Mouse (Mus musculus): ENCODE measurements around the gene Papln. TPM values are rescaled to one million over a fixed set of nuclear protein-coding genes. Genes with fewer than 3 reads are reported as not detected.

The Papln gene
- polyA plus RNA-seq (2015; fragmentation: Nextera tagmentation; extraction: Ambion mirVana) = 3.6 and 3.7 TPM in 2 replicates

GRCm38 (mm10) chr12:83763311-83764043, at the start of gene Papln:
Gene Papln, plus strand, starts transcription at chr12:83763634.
- no peak for TF ChIP-seq CTCF (IDR thresholded peaks at IDR 0.05; ENCODE audit: low read depth)
- peak within 1 kb of the TSS; percentile 50 for H3K9ac ChIP-seq (ENCODE audit: low read depth, low read length)
- 8% methylated on average over 31 of the region's 31 CpGs for WGBS
- peak within 1 kb of the TSS; percentile 24 for H3K4me3 ChIP-seq (replicated peaks; ENCODE audit: low read depth, low read length)
- peak within 1 kb of the TSS; percentile 64 for H3K27ac ChIP-seq
- H3K4me2 ChIP-seq (ENCODE audit: low read length) = peak within 1 kb of the TSS; percentile 66
- peak; percentile 35; the same call in 1 of the 2 replicates for ATAC-seq (replicated peaks; ENCODE audit: low FRiP score, low read depth)
- DNase-seq (ENCODE audit: low spot score) = peak; percentile 22
- peaks cover 22% of the 10 kb centered on the region for H3K4me1 ChIP-seq (replicated peaks; ENCODE audit: insufficient read depth, low read length)
- no peaks in the 10 kb centered on the region for H3K9me3 ChIP-seq (replicated peaks; ENCODE audit: low read length)
- no peaks in the 10 kb centered on the region for H3K27me3 ChIP-seq (ENCODE audit: insufficient read depth, low read length)
- no peaks in the 10 kb centered on the region for H3K36me3 ChIP-seq (ENCODE audit: insufficient read depth, low read length)

GRCm38 (mm10) chr12:83713749-83714148, 49.7 kb upstream of the Papln start:
- TF ChIP-seq CTCF (IDR thresholded peaks at IDR 0.05; ENCODE audit: low read depth) = peak; percentile 93
- no peak overlapping the region for H3K4me3 ChIP-seq (replicated peaks; ENCODE audit: low read depth, low read length)
- no peaks in the 10 kb centered on the region for H3K9me3 ChIP-seq (replicated peaks; ENCODE audit: low read length)
- H3K9ac ChIP-seq (ENCODE audit: low read depth, low read length) = no peak overlapping the region
- WGBS = 43% methylated on average over 2 of the region's 2 CpGs
- no peaks in the 10 kb centered on the region for H3K4me1 ChIP-seq (replicated peaks; ENCODE audit: insufficient read depth, low read length)
- no peaks in the 10 kb centered on the region for H3K27me3 ChIP-seq (ENCODE audit: insufficient read depth, low read length)
- H3K4me2 ChIP-seq (ENCODE audit: low read length) = no peak overlapping the region
- DNase-seq (ENCODE audit: low spot score) (peak; percentile 92), ATAC-seq (replicated peaks; ENCODE audit: low FRiP score, low read depth) (peak; percentile 43; the same call in 1 of the 2 replicates)
- H3K27ac ChIP-seq = no peak overlapping the region
- H3K36me3 ChIP-seq (ENCODE audit: insufficient read depth, low read length) = peaks cover 24% of the 10 kb centered on the region; the same call in 1 of the 2 replicates

- ATAC-seq (replicated peaks; ENCODE audit: low FRiP score, low read depth) (no peak), DNase-seq (ENCODE audit: low spot score) (no peak)
- Histone ChIP-seq H3K27ac (no peak overlapping the region), H3K9me3 (replicated peaks; ENCODE audit: low read length) (no peaks in the 10 kb centered on the region), H3K36me3 (ENCODE audit: insufficient read depth, low read length) (peaks cover 28% of the 10 kb centered on the region), H3K4me2 (ENCODE audit: low read length) (no peak overlapping the region), H3K9ac (ENCODE audit: low read depth, low read length) (no peak overlapping the region), H3K4me3 (replicated peaks; ENCODE audit: low read depth, low read length) (no peak overlapping the region), H3K27me3 (ENCODE audit: insufficient read depth, low read length) (no peaks in the 10 kb centered on the region), H3K4me1 (replicated peaks; ENCODE audit: insufficient read depth, low read length) (no peaks in the 10 kb centered on the region)
- 74% methylated on average over 15 of the region's 15 CpGs for WGBS
- no peak for TF ChIP-seq CTCF (IDR thresholded peaks at IDR 0.05; ENCODE audit: low read depth)
Observed at GRCm38 (mm10) chr12:83716416-83717184, 46.8 kb upstream of the Papln start.

GRCm38 (mm10) chr12:83719431-83719830, 44.0 kb upstream of the Papln start:
- WGBS = 94% methylated on average over 1 of the region's 1 CpGs
- DNase-seq (ENCODE audit: low spot score) = no peak
- Histone ChIP-seq H3K4me3 (replicated peaks; ENCODE audit: low read depth, low read length) (no peak overlapping the region), H3K4me1 (replicated peaks; ENCODE audit: insufficient read depth, low read length) (no peaks in the 10 kb centered on the region), H3K9me3 (replicated peaks; ENCODE audit: low read length) (no peaks in the 10 kb centered on the region), H3K36me3 (ENCODE audit: insufficient read depth, low read length) (peaks cover 36% of the 10 kb centered on the region), H3K27me3 (ENCODE audit: insufficient read depth, low read length) (no peaks in the 10 kb centered on the region), H3K27ac (no peak overlapping the region), H3K4me2 (ENCODE audit: low read length) (no peak overlapping the region), H3K9ac (ENCODE audit: low read depth, low read length) (no peak overlapping the region)
- no peak for TF ChIP-seq CTCF (IDR thresholded peaks at IDR 0.05; ENCODE audit: low read depth)
- no peak for ATAC-seq (replicated peaks; ENCODE audit: low FRiP score, low read depth)

GRCm38 (mm10) chr12:83721281-83721680, 42.2 kb upstream of the Papln start:
- no peak for TF ChIP-seq CTCF (IDR thresholded peaks at IDR 0.05; ENCODE audit: low read depth)
- Histone ChIP-seq H3K9ac (ENCODE audit: low read depth, low read length) (0 out of 2 replicates have a peak overlapping the region, but pooled peaks have one; percentile 31), H3K27ac (peak overlapping the region; percentile 66; the same call in 1 of the 2 replicates), H3K4me2 (ENCODE audit: low read length) (no peak overlapping the region), H3K4me1 (replicated peaks; ENCODE audit: insufficient read depth, low read length) (no peaks in the 10 kb centered on the region), H3K36me3 (ENCODE audit: insufficient read depth, low read length) (peaks cover 40% of the 10 kb centered on the region), H3K27me3 (ENCODE audit: insufficient read depth, low read length) (no peaks in the 10 kb centered on the region), H3K9me3 (replicated peaks; ENCODE audit: low read length) (no peaks in the 10 kb centered on the region), H3K4me3 (replicated peaks; ENCODE audit: low read depth, low read length) (no peak overlapping the region)
- DNase-seq (ENCODE audit: low spot score) (peak; percentile 41), ATAC-seq (replicated peaks; ENCODE audit: low FRiP score, low read depth) (no peak)
- 34% methylated on average over 6 of the region's 6 CpGs for WGBS

- H3K4me1 ChIP-seq (replicated peaks; ENCODE audit: insufficient read depth, low read length) = no peaks in the 10 kb centered on the region
- DNase-seq (ENCODE audit: low spot score) = no peak
- H3K27ac ChIP-seq = no peak overlapping the region
- H3K9me3 ChIP-seq (replicated peaks; ENCODE audit: low read length) = no peaks in the 10 kb centered on the region
- 78% methylated on average over 3 of the region's 3 CpGs for WGBS
- peaks cover 39% of the 10 kb centered on the region for H3K36me3 ChIP-seq (ENCODE audit: insufficient read depth, low read length)
- TF ChIP-seq CTCF (IDR thresholded peaks at IDR 0.05; ENCODE audit: low read depth) = no peak
- no peak for ATAC-seq (replicated peaks; ENCODE audit: low FRiP score, low read depth)
- no peak overlapping the region for H3K9ac ChIP-seq (ENCODE audit: low read depth, low read length)
- H3K4me3 ChIP-seq (replicated peaks; ENCODE audit: low read depth, low read length) = no peak overlapping the region
- H3K27me3 ChIP-seq (ENCODE audit: insufficient read depth, low read length) = no peaks in the 10 kb centered on the region
- H3K4me2 ChIP-seq (ENCODE audit: low read length) = no peak overlapping the region
Observed at GRCm38 (mm10) chr12:83723037-83723436, 40.4 kb upstream of the Papln start.
